Mouse (Mus musculus) olfactory bulb, adult 2 months (tissue): ENCODE measurements around the gene Vasp. TPM values are rescaled to one million over a fixed set of nuclear protein-coding genes. Genes with fewer than 3 reads are reported as not detected.
A peak's percentile ranks its signal among the peaks of the same experiment; 100 is the strongest.

Source experiments
- H3K27ac ChIP-seq: fragments of 200-500 bp; 2 replicates; pipeline ENCODE4 v1.5.1; 2012; ENCODE audit warnings: low read depth, low read length; ENCODE audit not compliant: insufficient read depth
- H3K4me1 ChIP-seq: fragments of 200-500 bp; 2 replicates; pipeline ENCODE4 v1.6.1; 2012; ENCODE audit warnings: low read length; ENCODE audit not compliant: control insufficient read depth, insufficient read depth
- H3K4me3 ChIP-seq: fragments of 200-500 bp; 2 replicates; pipeline ENCODE4 v1.5.1; 2012; ENCODE audit warnings: mild to moderate bottlenecking, low read depth, low read length, moderate library complexity; ENCODE audit not compliant: insufficient read depth
- CTCF ChIP-seq: fragments of 200-500 bp; IDR thresholded peaks from 2 replicates; pipeline ENCODE4 v1.5.1; 2012; ENCODE audit warnings: low read depth, mild to moderate bottlenecking, low read length, moderate library complexity; ENCODE audit not compliant: insufficient read depth
- POLR2A ChIP-seq: fragments of 200-500 bp; IDR thresholded peaks from 2 replicates; pipeline ENCODE4 v1.6.1; 2012; ENCODE audit warnings: mild to moderate bottlenecking, low read depth, low read length, moderate library complexity; ENCODE audit not compliant: insufficient read depth
- WGBS: fragments of 180-500 bp; shearing (Covaris S2); methylation state at CpG from one replicate; pipeline ENCODE4 v1.1.7; 2018; 5-methylcytosine and 5-hydroxymethylcytosine counted together
- polyA plus RNA-seq: library from polyadenylated mRNA; stranded (reverse); fragments of >200 nt; gene quantifications from 2 replicates; pipeline ENCODE4 v1.2.4, GENCODE M21; 2012; ENCODE audit warnings: low replicate concordance; ENCODE audit not compliant: missing spikeins, insufficient read depth, insufficient read length

Gene Vasp
- polyA plus RNA-seq, 1 experiment = not detected

- TF ChIP-seq POLR2A (no peak), CTCF (no peak)
- WGBS = 13% methylated on average over 48 of the region's 48 CpGs
- peak overlapping the region; percentile 28 for H3K4me3 ChIP-seq
- H3K4me1 ChIP-seq = peaks cover 42% of the 10 kb centered on the region
- no peak overlapping the region for H3K27ac ChIP-seq
Measured at GRCm38 (mm10) chr7:19304501-19305412, 33.1 kb upstream of the Vasp start.

DNA sequence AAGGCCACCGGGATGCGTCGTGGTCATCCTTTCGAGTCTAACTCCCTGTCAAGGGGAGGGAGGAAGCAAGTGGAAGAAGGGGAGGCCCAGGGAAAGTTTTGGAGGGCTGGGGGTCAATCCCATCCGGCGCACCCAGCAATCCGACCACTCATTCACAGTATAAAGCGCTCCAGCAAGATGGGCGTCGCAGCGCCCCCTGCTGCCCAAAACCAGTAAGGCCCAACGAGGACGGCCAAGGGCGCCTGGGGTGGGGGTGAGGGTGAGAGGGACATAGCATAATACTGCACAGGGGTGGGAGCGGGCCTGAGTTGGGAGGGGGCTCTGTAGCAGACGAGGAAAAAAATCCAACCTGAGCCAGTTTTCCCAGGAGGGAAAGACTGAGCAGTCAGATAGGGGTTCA lies 32.2 kb upstream of the Vasp start:
- WGBS = 4% methylated on average over 16 of the region's 16 CpGs
- TF ChIP-seq POLR2A (no peak), CTCF (peak; percentile 92)
- Histone ChIP-seq H3K27ac (no peak overlapping the region), H3K4me3 (no peak overlapping the region), H3K4me1 (peaks cover 36% of the 10 kb centered on the region)

DNA sequence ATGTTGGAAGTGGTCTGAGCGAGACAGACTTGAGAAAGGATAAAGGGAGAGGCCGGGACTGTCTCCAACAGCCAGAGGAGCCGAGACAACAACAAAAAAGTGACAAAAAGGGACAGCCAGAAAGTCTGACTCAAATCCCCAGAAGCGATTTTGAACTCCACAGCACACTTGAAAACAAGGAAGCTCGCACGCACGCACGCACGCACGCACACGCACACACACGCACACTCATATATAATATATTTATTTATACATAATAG lies 31.4 kb upstream of the Vasp start:
- 85% methylated on average over 12 of the region's 12 CpGs for WGBS
- TF ChIP-seq CTCF = no peak
- no peak overlapping the region for H3K27ac ChIP-seq
- no peak overlapping the region for H3K4me3 ChIP-seq
- H3K4me1 ChIP-seq = peaks cover 36% of the 10 kb centered on the region

DNA sequence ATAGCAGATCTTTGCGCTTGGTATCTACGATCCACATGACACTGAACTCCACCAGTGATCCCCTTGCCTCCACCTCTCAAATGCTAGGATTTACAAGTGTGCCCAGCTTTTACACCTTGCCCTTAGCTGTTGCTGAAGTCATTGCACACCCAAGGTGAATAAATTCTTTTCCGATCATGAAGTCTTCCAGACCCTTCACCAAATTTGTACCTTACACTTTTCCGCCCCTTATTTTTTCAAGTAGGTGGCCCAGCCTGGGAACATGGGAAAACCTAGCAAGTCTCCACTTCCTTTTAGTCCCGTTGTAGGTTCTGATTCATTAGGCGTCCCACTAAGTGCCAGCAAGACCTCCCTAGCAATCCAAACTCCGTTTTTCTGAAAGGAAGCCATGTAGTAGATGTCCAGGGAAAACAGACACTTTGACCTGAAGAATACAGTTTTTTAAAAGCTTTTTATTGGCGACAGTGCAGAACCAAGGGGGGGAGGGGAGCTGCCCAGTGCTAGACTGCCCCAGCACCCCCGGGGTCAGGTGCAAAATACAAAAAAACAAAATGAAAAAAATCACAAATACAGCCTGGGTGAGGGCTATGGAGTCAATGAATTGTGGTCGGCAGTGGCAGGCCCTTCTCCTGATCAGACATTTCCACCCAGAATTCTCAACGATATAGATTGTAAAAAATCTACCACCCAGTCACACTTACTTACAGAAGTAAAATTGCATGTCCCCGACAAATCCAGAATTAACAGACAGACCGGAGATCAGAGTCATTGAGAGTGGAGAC lies 30.8 kb upstream of the Vasp start:
- TF ChIP-seq POLR2A (no peak), CTCF (no peak)
- H3K27ac ChIP-seq = no peak overlapping the region
- H3K4me1 ChIP-seq = peaks cover 33% of the 10 kb centered on the region
- 57% methylated on average over 13 of the region's 13 CpGs for WGBS
- peak overlapping the region; percentile 9; the same call in 1 of the 2 replicates for H3K4me3 ChIP-seq

DNA sequence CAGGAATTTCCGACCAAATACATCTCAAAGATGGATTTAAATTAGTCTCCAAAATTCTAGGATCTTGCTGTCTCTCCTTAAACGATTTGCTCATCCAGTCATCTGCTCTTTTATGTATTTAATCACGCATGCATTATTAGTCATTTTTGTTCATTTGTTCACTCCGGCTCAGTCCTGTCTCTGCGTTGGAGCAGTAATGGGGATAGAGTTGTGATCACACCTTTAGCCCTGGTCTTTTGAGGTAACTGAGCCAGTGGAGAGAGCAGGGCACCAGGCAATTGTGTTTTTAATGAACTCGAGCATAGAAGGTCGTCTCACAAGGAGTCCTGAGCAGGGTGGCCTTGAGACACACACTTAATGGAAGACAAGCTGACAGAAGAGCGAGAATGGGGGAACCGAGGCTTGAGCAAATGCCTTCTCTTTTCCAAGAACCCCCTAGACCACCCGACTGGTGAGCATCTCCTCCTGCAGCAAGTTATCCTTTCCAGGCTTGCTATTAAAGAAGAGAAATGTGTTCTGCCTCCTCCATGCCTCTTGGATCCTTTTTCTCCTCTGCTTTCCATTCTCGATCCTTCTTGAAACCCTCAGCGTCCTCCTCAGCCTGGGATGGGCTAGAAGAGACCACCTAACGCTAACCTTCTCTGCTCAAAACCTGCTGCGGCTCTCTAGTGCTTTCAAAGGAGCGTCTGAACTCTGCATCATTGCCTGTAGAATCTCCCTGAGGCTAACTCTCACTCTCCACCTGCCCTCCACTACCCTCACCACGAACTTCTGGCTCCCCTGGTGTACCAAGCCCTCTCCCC lies 30.0 kb upstream of the Vasp start:
- Histone ChIP-seq H3K27ac (no peak overlapping the region), H3K4me3 (peak overlapping the region; percentile 9), H3K4me1 (peaks cover 25% of the 10 kb centered on the region)
- 7% methylated on average over 16 of the region's 16 CpGs for WGBS
- no peak for TF ChIP-seq CTCF
- TF ChIP-seq POLR2A = no peak

- WGBS = under 1% methylated on average over 29 of the region's 29 CpGs
Measured at GRCm38 (mm10) chr7:19300501-19301421, 29.1 kb upstream of the Vasp start.

DNA sequence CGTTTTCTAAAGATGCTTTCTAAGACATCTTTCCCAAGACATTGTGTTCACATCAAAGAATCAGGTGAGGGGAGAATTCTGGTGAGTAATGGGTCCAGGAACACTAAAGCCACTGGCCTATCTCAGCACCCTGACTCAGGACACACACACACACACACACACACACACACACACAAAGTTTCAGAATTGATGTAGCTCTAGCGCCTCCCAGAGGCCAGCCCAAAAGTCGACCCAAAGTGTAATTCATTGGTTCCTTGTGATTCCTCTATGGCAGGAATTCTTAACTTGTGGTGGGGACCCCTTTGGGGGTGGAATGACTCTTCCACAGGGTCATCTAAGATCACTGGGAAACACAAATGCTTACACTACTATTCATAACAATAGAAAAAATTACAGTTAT lies 27.6 kb upstream of the Vasp start:
- H3K4me3 ChIP-seq = no peak overlapping the region
- H3K27ac ChIP-seq = no peak overlapping the region
- TF ChIP-seq POLR2A (no peak), CTCF (no peak)
- H3K4me1 ChIP-seq = peaks cover 16% of the 10 kb centered on the region
- WGBS = 20% methylated on average over 3 of the region's 3 CpGs

More at GRCm38 (mm10) chr7:19300501-19301421, 29.1 kb upstream of the Vasp start:
- TF ChIP-seq CTCF = peak; percentile 99
- no peak for TF ChIP-seq POLR2A
- Histone ChIP-seq H3K27ac (no peak overlapping the region), H3K4me3 (peak overlapping the region; percentile 44), H3K4me1 (peaks cover 25% of the 10 kb centered on the region)

GRCm38 (mm10) chr7:19297794-19298193 lies 26.2 kb upstream of the Vasp start:
- no peak for TF ChIP-seq CTCF
- no peak for TF ChIP-seq POLR2A
- Histone ChIP-seq H3K27ac (no peak overlapping the region), H3K4me1 (peaks cover 9% of the 10 kb centered on the region), H3K4me3 (no peak overlapping the region)
- 86% methylated on average over 5 of the region's 5 CpGs for WGBS
